Mouse (Mus musculus) embryo, embryonic 9.5 days (tissue): ENCODE results near the gene Cox15.

Experiments
- DNase-seq: peaks from one replicate; pipeline ENCODE4 v3.0.0-alpha.2; 2017; ENCODE audit errors: extremely low spot score

The Cox15 gene

GRCm38 (mm10) chr19:43761543-43762256 lies 8.9 kb upstream of the Cox15 start:
- no peak for DNase-seq

- DNase-seq = peak; percentile 71
Observed at GRCm38 (mm10) chr19:43760504-43760903, 7.7 kb upstream of the Cox15 start.

GRCm38 (mm10) chr19:43754872-43755271 lies 2.1 kb upstream of the Cox15 start:
- DNase-seq = no peak

- DNase-seq = no peak
Observed at GRCm38 (mm10) chr19:43754237-43754636, 1.4 kb upstream of the Cox15 start.

- DNase-seq = no peak
Observed at GRCm38 (mm10) chr19:43753226-43753835, 531 bp upstream of the Cox15 start.

GRCm38 (mm10) chr19:43750008-43750407 lies 2.8 kb downstream of the Cox15 start:
- DNase-seq = no peak

GRCm38 (mm10) chr19:43747877-43748276 lies 4.9 kb downstream of the Cox15 start:
- no peak for DNase-seq

- DNase-seq = no peak
Observed at GRCm38 (mm10) chr19:43745740-43746139, 7.1 kb downstream of the Cox15 start.

GRCm38 (mm10) chr19:43743401-43743800 lies 9.4 kb downstream of the Cox15 start:
- DNase-seq = no peak

GRCm38 (mm10) chr19:43738409-43738808 lies 14.4 kb downstream of the Cox15 start:
- no peak for DNase-seq

- DNase-seq = no peak
Observed at GRCm38 (mm10) chr19:43731157-43731556, 21.6 kb downstream of the Cox15 start.

GRCm38 (mm10) chr19:43730037-43730428 lies 22.8 kb downstream of the Cox15 start:
- no peak for DNase-seq

- DNase-seq = peak; percentile 68
Observed at GRCm38 (mm10) chr19:43729296-43730036, 23.3 kb downstream of the Cox15 start.

GRCm38 (mm10) chr19:43726510-43727146 lies 26.2 kb downstream of the Cox15 start:
- no peak for DNase-seq

- DNase-seq = no peak
Observed at GRCm38 (mm10) chr19:43724821-43725220, 28.0 kb downstream of the Cox15 start.

- DNase-seq = no peak
Observed at GRCm38 (mm10) chr19:43724194-43724593, 28.6 kb downstream of the Cox15 start.

GRCm38 (mm10) chr19:43723501-43723900 lies 29.3 kb downstream of the Cox15 start:
- no peak for DNase-seq

- no peak for DNase-seq
Observed at GRCm38 (mm10) chr19:43722891-43723290, 29.9 kb downstream of the Cox15 start.

GRCm38 (mm10) chr19:43720061-43720460 lies 32.7 kb downstream of the Cox15 start:
- DNase-seq = no peak

- no peak for DNase-seq
Observed at GRCm38 (mm10) chr19:43711971-43712370, 40.8 kb downstream of the Cox15 start.

GRCm38 (mm10) chr19:43711159-43711916 lies 41.5 kb downstream of the Cox15 start:
- no peak for DNase-seq

- no peak for DNase-seq
Observed at GRCm38 (mm10) chr19:43709317-43709716, 43.5 kb downstream of the Cox15 start.
